Mouse (Mus musculus) stomach, embryonic 15.5 days (tissue): ENCODE data around the gene Zbtb20. TPM values are rescaled to one million over a fixed set of nuclear protein-coding genes. Genes with fewer than 3 reads are reported as not detected.

ENCODE experiments used
- ATAC-seq: fragments of 200-750 bp; cut with Nextera tagmentation; 2 replicates; pipeline ENCODE4 v1.8.0; 2017; ENCODE audit warnings: low read depth, moderate number of reproducible peaks, moderate TSS enrichment; ENCODE audit not compliant: insufficient read depth, low FRiP score
- H3K27ac ChIP-seq: fragments of 300-500 bp; sonication (generic); 2 replicates; pipeline ENCODE4 v1.5.1; 2015; ENCODE audit warnings: mild to moderate bottlenecking, inconsistent platforms
- H3K27me3 ChIP-seq: fragments of 300-500 bp; sonication (generic); replicated peaks from 2 replicates; pipeline ENCODE4 v1.6.1; 2015; ENCODE audit warnings: inconsistent platforms
- H3K36me3 ChIP-seq: fragments of 300-500 bp; sonication (generic); 2 replicates; pipeline ENCODE4 v1.6.1; 2015; ENCODE audit warnings: inconsistent platforms
- H3K4me1 ChIP-seq: fragments of 300-500 bp; sonication (generic); 2 replicates; pipeline ENCODE4 v1.6.1; 2015; ENCODE audit warnings: inconsistent platforms
- H3K4me2 ChIP-seq: fragments of 300-500 bp; sonication (generic); 2 replicates; pipeline ENCODE4 v1.6.1; 2015; ENCODE audit warnings: mild to moderate bottlenecking, inconsistent platforms
- H3K4me3 ChIP-seq: fragments of 300-500 bp; sonication (generic); replicated peaks from 2 replicates; pipeline ENCODE4 v1.5.1; 2015; ENCODE audit warnings: inconsistent platforms
- H3K9ac ChIP-seq: fragments of 300-500 bp; sonication (generic); 2 replicates; pipeline ENCODE4 v1.6.1; 2015; ENCODE audit warnings: inconsistent platforms
- H3K9me3 ChIP-seq: fragments of 300-500 bp; sonication (generic); 2 replicates; pipeline ENCODE4 v1.6.1; 2016; ENCODE audit warnings: inconsistent platforms
- WGBS: fragments of 180-500 bp; shearing (Covaris S2); methylation state at CpG from one replicate; pipeline ENCODE4 v1.1.7; 2015; 5-methylcytosine and 5-hydroxymethylcytosine counted together
- polyA plus RNA-seq: library from polyadenylated mRNA; unstranded; fragments of >200 nt; fragmentation: Nextera tagmentation; extraction: Ambion mirVana; gene quantifications from 2 replicates; pipeline ENCODE4 v1.2.1, GENCODE M21; 2015

The Zbtb20 gene
- polyA plus RNA-seq, 1 experiment from 2014 or later = 23.4 TPM

DNA sequence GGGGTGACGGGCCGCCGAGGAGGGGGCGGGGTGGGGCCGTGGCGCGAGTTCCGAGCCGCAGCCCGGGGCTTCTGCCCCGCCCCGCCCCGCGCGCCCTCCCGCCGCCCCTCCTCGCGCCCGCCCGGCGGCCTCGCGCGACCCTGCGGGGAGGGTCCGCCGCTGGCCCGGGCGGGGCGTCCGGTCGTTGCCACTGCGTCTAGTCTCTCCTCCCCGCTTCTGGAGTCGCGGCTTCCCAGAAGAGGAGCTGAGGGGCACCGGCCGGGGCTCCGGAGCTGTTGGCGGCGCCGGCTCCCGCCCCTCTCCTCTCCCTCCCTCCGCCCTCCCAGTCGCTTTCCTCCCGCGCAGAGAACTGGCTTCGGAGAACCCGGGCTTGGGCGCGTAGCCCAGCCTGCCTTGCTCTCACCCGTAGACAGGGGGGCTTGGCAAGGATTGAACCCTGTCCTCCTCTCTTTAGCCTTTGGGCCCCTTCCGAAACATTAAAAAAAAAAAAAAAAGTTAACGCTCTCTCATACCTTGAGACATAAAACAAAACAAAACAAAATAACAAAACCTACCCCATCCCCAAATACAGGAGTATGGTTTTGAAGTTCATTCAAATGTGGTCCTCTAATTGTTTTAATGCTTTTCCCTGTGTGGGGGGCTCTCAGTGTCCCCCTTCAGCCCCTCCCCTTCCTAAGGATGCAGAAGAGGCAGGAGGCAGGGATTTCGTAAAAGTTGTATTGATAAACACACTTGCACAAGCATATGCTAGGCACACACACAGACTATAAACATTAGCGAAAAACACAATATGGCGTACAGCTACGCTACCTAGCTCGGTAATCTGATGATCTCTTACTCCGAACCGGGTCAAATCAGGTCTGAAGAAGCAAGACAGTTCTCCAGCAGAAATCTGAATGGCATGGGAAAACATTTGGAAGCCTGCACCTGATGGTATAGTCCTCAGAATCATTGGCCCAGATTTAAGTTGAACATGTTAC is 630 bp downstream of the Zbtb20 start:
- WGBS = under 1% methylated on average over 40 of the region's 62 CpGs
- Histone ChIP-seq H3K9me3 (no peaks in the 10 kb centered on the region), H3K4me2 (peak overlapping the region; percentile 63), H3K36me3 (no peaks in the 10 kb centered on the region), H3K9ac (peak overlapping the region; percentile 57), H3K4me3 (peak overlapping the region; percentile 64), H3K4me1 (no peaks in the 10 kb centered on the region), H3K27me3 (no peaks in the 10 kb centered on the region), H3K27ac (peak overlapping the region; percentile 99)
- ATAC-seq = peak; percentile 41

DNA sequence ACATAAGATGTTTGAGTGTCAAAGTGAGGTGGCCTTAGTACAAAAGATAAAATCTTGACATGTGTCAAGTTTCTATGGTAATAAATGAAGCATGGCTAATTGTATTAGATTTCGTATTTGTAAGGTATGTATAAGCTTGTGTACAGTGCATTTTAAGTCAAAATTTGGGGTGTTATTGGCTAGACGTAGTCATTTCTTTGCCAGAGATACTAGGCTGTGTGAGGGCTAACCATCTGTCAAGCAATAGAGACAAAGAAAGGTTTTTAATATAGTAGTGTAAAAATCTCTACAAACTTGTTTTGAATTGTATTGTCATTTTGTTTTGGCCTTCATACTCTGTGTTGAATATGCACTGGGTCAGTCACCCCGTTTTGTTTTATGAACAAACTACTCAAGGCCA is 4.4 kb downstream of the Zbtb20 start:
- Histone ChIP-seq H3K9ac (no peak overlapping the region), H3K4me2 (no peak overlapping the region), H3K4me1 (no peaks in the 10 kb centered on the region), H3K27me3 (no peaks in the 10 kb centered on the region), H3K36me3 (no peaks in the 10 kb centered on the region), H3K4me3 (no peak overlapping the region), H3K9me3 (no peaks in the 10 kb centered on the region), H3K27ac (no peak overlapping the region)
- no peak for ATAC-seq
- WGBS = 78% methylated on average over 3 of the region's 3 CpGs

- Histone ChIP-seq H3K27ac (no peak overlapping the region), H3K4me2 (no peak overlapping the region), H3K9me3 (no peaks in the 10 kb centered on the region), H3K4me1 (no peaks in the 10 kb centered on the region), H3K4me3 (no peak overlapping the region), H3K36me3 (no peaks in the 10 kb centered on the region), H3K9ac (no peak overlapping the region), H3K27me3 (no peaks in the 10 kb centered on the region)
- 45% methylated on average over 2 of the region's 2 CpGs for WGBS
- ATAC-seq = no peak
These were observed 9.9 kb downstream of the Zbtb20 start for GRCm38 (mm10) chr16:42885538-42885937.

DNA sequence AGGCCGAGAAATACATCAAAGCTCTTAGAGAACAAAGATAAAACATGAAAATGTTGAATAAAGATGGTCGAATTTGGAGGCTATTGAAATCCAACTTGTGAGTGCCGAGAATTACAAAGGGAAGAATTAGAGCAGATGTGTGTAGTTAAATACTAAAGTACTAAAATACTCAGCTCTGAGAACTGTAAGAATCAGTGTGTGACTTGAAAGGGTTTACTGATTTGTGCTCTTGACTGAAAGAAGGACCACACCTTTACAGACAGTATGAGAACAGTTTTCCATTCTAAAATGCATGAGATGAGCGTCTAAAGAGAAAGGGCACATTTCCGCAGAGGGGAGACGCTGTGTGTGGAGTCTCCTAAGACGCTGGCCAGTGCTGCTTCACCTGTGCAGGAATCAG is 10.3 kb downstream of the Zbtb20 start:
- no peak overlapping the region for H3K27ac ChIP-seq
- no peaks in the 10 kb centered on the region for H3K27me3 ChIP-seq
- WGBS = 74% methylated on average over 7 of the region's 7 CpGs
- no peaks in the 10 kb centered on the region for H3K4me1 ChIP-seq
- no peak overlapping the region for H3K4me2 ChIP-seq
- no peak overlapping the region for H3K4me3 ChIP-seq
- no peak for ATAC-seq
- no peaks in the 10 kb centered on the region for H3K36me3 ChIP-seq
- no peaks in the 10 kb centered on the region for H3K9me3 ChIP-seq
- no peak overlapping the region for H3K9ac ChIP-seq

DNA sequence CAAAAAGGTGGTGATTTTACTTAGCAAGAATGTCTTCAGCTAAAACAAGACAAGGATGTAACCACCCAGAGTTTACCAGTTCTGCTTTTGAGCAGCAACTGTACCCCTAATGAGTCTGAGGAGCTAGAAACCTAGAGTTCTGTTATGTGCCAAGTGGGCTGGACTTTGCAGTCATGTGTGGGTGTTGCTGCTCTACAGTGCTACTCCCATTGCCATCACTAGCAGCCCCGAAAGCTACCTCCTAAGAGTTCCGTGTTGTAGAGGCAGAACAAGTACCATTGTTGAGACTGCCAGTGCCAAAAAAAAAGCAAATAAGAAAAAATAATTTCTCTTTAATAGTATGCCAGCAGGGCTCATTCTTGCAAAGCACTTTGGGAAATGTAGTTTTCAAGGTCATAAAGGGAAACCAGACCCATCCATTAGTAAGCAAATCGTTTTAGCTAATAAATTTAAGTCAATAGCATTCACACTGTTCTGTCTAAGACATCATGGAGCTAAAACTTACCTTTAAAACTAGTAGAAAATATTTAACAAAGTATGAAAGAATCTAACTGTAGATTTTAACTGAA is 21.5 kb downstream of the Zbtb20 start:
- no peaks in the 10 kb centered on the region for H3K9me3 ChIP-seq
- WGBS = 76% methylated on average over 3 of the region's 3 CpGs
- H3K27me3 ChIP-seq = no peaks in the 10 kb centered on the region
- no peaks in the 10 kb centered on the region for H3K4me1 ChIP-seq
- H3K4me2 ChIP-seq = no peak overlapping the region
- no peak for ATAC-seq
- no peak overlapping the region for H3K9ac ChIP-seq
- H3K27ac ChIP-seq = no peak overlapping the region
- no peak overlapping the region for H3K4me3 ChIP-seq
- no peaks in the 10 kb centered on the region for H3K36me3 ChIP-seq

DNA sequence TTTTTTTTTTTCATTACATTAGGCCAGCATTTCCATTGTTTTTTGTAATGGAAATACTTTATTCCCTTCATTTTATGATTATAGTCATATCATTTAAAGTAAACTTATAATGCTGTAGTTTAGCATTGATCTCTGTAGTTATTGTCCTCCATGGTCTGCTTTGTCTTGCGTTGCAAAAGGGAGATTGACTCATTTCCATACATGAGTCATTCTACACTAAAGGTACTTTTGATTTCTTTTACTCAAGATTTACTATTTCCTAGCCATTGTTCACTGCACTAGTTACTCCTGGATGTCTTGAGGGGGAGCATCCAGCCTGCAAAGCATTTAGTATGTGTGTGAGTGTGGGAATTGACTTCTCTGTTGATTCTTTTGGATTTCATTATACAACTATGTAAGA is 24.6 kb downstream of the Zbtb20 start:
- no peaks in the 10 kb centered on the region for H3K4me1 ChIP-seq
- 76% methylated on average over 1 of the region's 1 CpGs for WGBS
- no peak overlapping the region for H3K27ac ChIP-seq
- H3K9ac ChIP-seq = no peak overlapping the region
- no peaks in the 10 kb centered on the region for H3K9me3 ChIP-seq
- no peak overlapping the region for H3K4me2 ChIP-seq
- H3K4me3 ChIP-seq = no peak overlapping the region
- no peak for ATAC-seq
- no peaks in the 10 kb centered on the region for H3K36me3 ChIP-seq
- H3K27me3 ChIP-seq = no peaks in the 10 kb centered on the region

- peak overlapping the region; percentile 50 for H3K4me2 ChIP-seq
- peak overlapping the region; percentile 69 for H3K27ac ChIP-seq
- no peaks in the 10 kb centered on the region for H3K36me3 ChIP-seq
- H3K9me3 ChIP-seq = no peaks in the 10 kb centered on the region
- H3K9ac ChIP-seq = peak overlapping the region; percentile 9; the same call in 1 of the 2 replicates
- peak overlapping the region; percentile 39 for H3K4me3 ChIP-seq
- peak; percentile 78 for ATAC-seq
- 8% methylated on average over 4 of the region's 4 CpGs for WGBS
- no peaks in the 10 kb centered on the region for H3K4me1 ChIP-seq
- no peaks in the 10 kb centered on the region for H3K27me3 ChIP-seq
These were observed 31.6 kb downstream of the Zbtb20 start for GRCm38 (mm10) chr16:42907283-42907701.

DNA sequence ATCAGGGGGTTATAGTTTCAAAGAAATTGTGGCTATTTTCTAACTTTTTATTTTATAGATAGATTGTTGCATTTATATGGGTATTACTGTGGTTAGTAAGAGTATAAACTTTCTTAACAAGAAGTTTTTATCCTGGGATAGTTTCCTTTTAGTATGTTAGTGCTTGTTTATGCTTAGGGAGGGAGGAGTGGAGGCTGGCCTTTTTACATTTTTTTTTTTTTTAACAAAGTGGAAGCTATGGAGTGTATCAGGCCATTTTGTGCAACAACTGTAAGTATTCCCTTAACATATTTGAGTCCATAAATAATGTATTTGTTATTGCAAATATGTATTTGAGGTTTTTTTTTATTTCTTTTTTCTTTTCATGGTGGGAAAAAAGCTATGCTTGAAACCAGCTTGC is 32.7 kb downstream of the Zbtb20 start:
- Histone ChIP-seq H3K4me3 (no peak overlapping the region), H3K4me1 (no peaks in the 10 kb centered on the region), H3K36me3 (no peaks in the 10 kb centered on the region), H3K4me2 (peak overlapping the region; percentile 21), H3K27me3 (no peaks in the 10 kb centered on the region), H3K9ac (no peak overlapping the region), H3K9me3 (no peaks in the 10 kb centered on the region), H3K27ac (no peak overlapping the region)
- no peak for ATAC-seq

GRCm38 (mm10) chr16:42908896-42909295 is 33.2 kb downstream of the Zbtb20 start:
- H3K27me3 ChIP-seq = no peaks in the 10 kb centered on the region
- H3K9me3 ChIP-seq = no peaks in the 10 kb centered on the region
- peak overlapping the region; percentile 23; the same call in 1 of the 2 replicates for H3K4me2 ChIP-seq
- no peak for ATAC-seq
- no peak overlapping the region for H3K27ac ChIP-seq
- H3K36me3 ChIP-seq = no peaks in the 10 kb centered on the region
- no peaks in the 10 kb centered on the region for H3K4me1 ChIP-seq
- no peak overlapping the region for H3K4me3 ChIP-seq
- 65% methylated on average over 5 of the region's 5 CpGs for WGBS
- no peak overlapping the region for H3K9ac ChIP-seq

DNA sequence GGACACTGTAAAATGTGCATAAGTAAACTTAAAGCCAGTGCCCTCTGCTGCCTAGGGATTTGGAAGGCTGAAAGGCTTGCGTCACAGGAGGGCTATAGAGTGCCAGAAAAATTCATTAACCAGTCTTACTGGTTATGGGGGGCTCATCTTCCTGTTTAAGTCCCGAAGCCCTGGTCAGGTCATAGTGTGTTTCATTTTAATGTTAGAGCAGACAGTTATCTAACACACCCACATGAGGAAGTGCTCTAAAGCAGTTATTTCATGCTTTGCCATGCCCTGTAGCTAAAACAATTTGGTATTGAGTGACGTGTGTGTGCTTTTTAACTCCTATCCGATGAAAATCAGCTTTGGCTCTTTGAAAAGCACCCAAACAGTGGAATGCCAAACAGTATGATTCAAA is 34.3 kb downstream of the Zbtb20 start:
- Histone ChIP-seq H3K4me2 (no peak overlapping the region), H3K4me3 (no peak overlapping the region), H3K9me3 (no peaks in the 10 kb centered on the region), H3K4me1 (no peaks in the 10 kb centered on the region), H3K36me3 (no peaks in the 10 kb centered on the region), H3K9ac (no peak overlapping the region), H3K27ac (no peak overlapping the region), H3K27me3 (no peaks in the 10 kb centered on the region)
- WGBS = 20% methylated on average over 4 of the region's 4 CpGs
- ATAC-seq = no peak

- no peaks in the 10 kb centered on the region for H3K4me1 ChIP-seq
- H3K4me2 ChIP-seq = no peak overlapping the region
- no peaks in the 10 kb centered on the region for H3K27me3 ChIP-seq
- H3K4me3 ChIP-seq = no peak overlapping the region
- H3K36me3 ChIP-seq = no peaks in the 10 kb centered on the region
- H3K27ac ChIP-seq = no peak overlapping the region
- no peak for ATAC-seq
- WGBS = 51% methylated on average over 3 of the region's 3 CpGs
- H3K9me3 ChIP-seq = no peaks in the 10 kb centered on the region
- no peak overlapping the region for H3K9ac ChIP-seq
These were observed 35.0 kb downstream of the Zbtb20 start for GRCm38 (mm10) chr16:42910716-42911115.

DNA sequence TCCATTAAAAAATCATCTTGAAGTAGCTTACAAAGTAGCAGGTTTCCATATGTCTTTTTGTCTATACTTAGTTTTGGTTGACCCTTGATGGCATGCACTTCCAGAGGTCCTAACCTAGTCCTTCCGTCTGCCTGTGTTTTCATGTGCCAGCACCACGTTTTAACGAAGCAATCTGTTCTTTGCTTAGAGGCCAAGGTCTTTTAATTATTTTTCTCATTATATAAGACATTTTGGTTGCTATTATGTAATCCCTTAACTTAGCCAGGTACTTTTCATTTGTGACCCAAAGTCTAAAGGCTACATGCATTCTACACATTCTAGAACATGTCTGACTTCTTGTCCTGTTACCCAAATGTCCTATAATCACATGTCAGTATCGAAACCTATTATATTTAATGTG is 35.6 kb downstream of the Zbtb20 start:
- no peak for ATAC-seq
- H3K27ac ChIP-seq = no peak overlapping the region
- H3K27me3 ChIP-seq = no peaks in the 10 kb centered on the region
- no peak overlapping the region for H3K4me2 ChIP-seq
- no peaks in the 10 kb centered on the region for H3K4me1 ChIP-seq
- 82% methylated on average over 4 of the region's 4 CpGs for WGBS
- no peak overlapping the region for H3K9ac ChIP-seq
- no peak overlapping the region for H3K4me3 ChIP-seq
- H3K36me3 ChIP-seq = no peaks in the 10 kb centered on the region
- no peaks in the 10 kb centered on the region for H3K9me3 ChIP-seq
